Mouse (Mus musculus) stomach, postnatal 0 days (tissue): ENCODE data around the gene Ulk2.
A peak's percentile ranks its signal among the peaks of the same experiment; 100 is the strongest.

ENCODE experiments used
- CTCF ChIP-seq: IDR thresholded peaks from 2 replicates; pipeline ENCODE4 v1.5.1; 2016; ENCODE audit warnings: antibody characterized with exemption, low read depth, mild to moderate bottlenecking, moderate library complexity
- EP300 ChIP-seq: optimal IDR thresholded peaks from 2 replicates; pipeline ENCODE3; 2016; ENCODE audit warnings: antibody characterized with exemption

DNA sequence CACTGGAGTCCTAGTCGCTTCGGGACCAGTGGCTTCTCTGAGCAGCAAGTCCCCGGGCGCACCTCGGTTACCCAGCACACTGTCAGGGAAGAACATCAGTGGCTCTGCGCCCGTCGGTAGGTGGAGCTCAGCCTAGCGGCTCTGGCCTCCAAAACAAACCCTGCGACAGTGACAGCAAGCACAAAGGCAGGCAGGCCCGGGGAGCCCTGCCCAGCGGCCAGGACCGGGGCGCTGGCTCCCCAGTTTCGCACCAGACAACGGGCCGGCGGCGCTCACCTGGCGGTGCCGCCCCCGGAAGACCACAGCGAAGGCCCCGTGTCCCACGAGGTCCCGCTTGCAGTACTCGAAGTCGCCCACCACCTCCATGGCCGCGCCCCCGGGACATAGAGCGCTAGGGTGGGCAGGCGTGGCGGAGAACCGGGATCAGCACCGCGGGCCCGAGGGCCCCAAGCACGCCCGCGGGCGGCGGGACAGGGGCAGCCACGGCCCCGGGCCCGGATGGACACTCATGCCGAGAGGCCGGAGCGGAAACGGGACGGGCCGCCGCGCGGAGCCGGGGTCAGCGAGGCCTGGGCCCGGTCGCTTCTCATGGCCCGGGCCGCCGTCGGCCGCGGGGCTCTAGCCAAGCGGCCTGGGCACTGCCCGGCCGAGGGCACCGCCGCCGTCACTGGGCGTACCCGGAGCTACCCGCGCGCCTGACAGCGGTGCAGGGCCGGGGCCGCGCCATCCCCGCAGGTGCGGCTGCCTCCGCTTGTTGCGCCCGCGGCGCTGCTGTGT lies 474 bp downstream of the Ulk2 start:
- TF ChIP-seq EP300 = no peak
- TF ChIP-seq CTCF = peak; percentile 71
